Mouse (Mus musculus): ENCODE results near the gene F5.

DNA sequence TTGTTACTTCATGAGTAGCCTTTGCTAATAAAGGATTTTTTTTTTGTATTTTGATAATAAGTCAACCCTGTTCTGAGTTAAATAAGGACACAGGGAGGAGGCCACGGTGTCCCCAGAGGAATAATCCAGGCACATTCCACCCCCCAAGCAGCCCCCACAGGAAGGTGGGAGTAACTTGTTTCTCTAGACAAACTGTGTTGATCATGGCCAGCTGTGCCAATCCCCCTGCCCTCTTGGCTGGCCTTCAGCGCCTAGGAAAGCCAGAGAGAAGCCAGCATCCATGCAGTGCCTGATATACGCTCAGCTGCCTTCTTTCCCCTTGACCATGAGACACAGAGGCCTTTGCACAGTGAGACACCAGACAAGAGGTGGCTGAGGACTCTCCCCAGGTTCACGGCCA is 47.9 kb downstream of the F5 start:
- TF ChIP-seq CTCF (IDR thresholded peaks at IDR 0.05; ENCODE audit: borderline replicate concordance, insufficient read depth, low read length) (no peak), POLR2A (IDR thresholded peaks at IDR 0.05; ENCODE audit: low read depth, low read length) (no peak)
